Mouse (Mus musculus) thymus, adult 18-20 months (tissue): ENCODE results near the gene Dpep2nb.
"Not testable (repeated sequence)": the region's sequence is repeated elsewhere in the genome, so short reads cannot be mapped to it uniquely, and the experiment has no call there.

ENCODE experiments used
- DNase-seq, 2 experiments: peaks; one replicate each; pipeline ENCODE4 v3.0.0; 2022; ENCODE audit warnings: mixed read lengths in 2 of 2

Gene Dpep2nb

GRCm38 (mm10) chr8:106006413-106006812, 638 bp upstream of the Dpep2nb start:
- no peak for DNase-seq

- no peak for DNase-seq
Observed at GRCm38 (mm10) chr8:106004538-106005207, 1.1 kb downstream of the Dpep2nb start.

GRCm38 (mm10) chr8:106001908-106002307, 3.9 kb downstream of the Dpep2nb start:
- no peak for DNase-seq

- DNase-seq: no peak
Observed at GRCm38 (mm10) chr8:105998971-105999370, 6.8 kb downstream of the Dpep2nb start.

- DNase-seq: no peak
Observed at GRCm38 (mm10) chr8:105996359-105996758, 9.4 kb downstream of the Dpep2nb start.

GRCm38 (mm10) chr8:105993226-105993625, 12.5 kb downstream of the Dpep2nb start:
- DNase-seq: no peak

GRCm38 (mm10) chr8:105992499-105992898, 13.3 kb downstream of the Dpep2nb start:
- DNase-seq: peak; percentile 65 to 78

GRCm38 (mm10) chr8:105991546-105991945, 14.2 kb downstream of the Dpep2nb start:
- DNase-seq: no peak

- peak; percentile 60 to 72 for DNase-seq
Observed at GRCm38 (mm10) chr8:105990856-105991387, 14.9 kb downstream of the Dpep2nb start, which contains the start of gene Dus2. Gene Dus2 (plus strand): TSS chr8:105991337.

- DNase-seq: no peak
Observed at GRCm38 (mm10) chr8:105988546-105988945, 17.2 kb downstream of the Dpep2nb start.

GRCm38 (mm10) chr8:105983406-105983805, 22.4 kb downstream of the Dpep2nb start:
- not testable (repeated sequence) for DNase-seq

GRCm38 (mm10) chr8:105981146-105981545, 24.6 kb downstream of the Dpep2nb start:
- DNase-seq: no peak

GRCm38 (mm10) chr8:105979325-105979724, 26.4 kb downstream of the Dpep2nb start, which contains the start of gene Dpep3:
Gene Dpep3 (minus strand): TSS chr8:105979429.
- no peak for DNase-seq

- DNase-seq: no peak
Observed at GRCm38 (mm10) chr8:105975363-105975762, 30.4 kb downstream of the Dpep2nb start.

GRCm38 (mm10) chr8:105971019-105971720, 34.6 kb downstream of the Dpep2nb start:
- DNase-seq: no peak

- DNase-seq: no peak
Observed at GRCm38 (mm10) chr8:105969367-105969766, 36.4 kb downstream of the Dpep2nb start.

- DNase-seq: peak; percentile 24 to 37
Observed at GRCm38 (mm10) chr8:105966692-105967311, 39.0 kb downstream of the Dpep2nb start.

- peak; percentile 78 to 79 for DNase-seq
Observed at GRCm38 (mm10) chr8:105965905-105966341, 39.9 kb downstream of the Dpep2nb start, which contains the start of gene Slc12a4. Gene Slc12a4 (minus strand): TSS chr8:105966097.

- peak; percentile 49 to 50 for DNase-seq
Observed at GRCm38 (mm10) chr8:105965266-105965904, 40.4 kb downstream of the Dpep2nb start.

- DNase-seq: no peak
Observed at GRCm38 (mm10) chr8:105964506-105965265, 41.1 kb downstream of the Dpep2nb start.

- no peak for DNase-seq
Observed at GRCm38 (mm10) chr8:105961536-105961935, 44.2 kb downstream of the Dpep2nb start.

- DNase-seq: no peak
Observed at GRCm38 (mm10) chr8:105961101-105961500, 44.7 kb downstream of the Dpep2nb start.
